Comparison of ENCODE assay signal across 18 mouse cellular contexts in genomic region chr10:91319442-91320112, GRCm38 (mm10).
A peak's percentile ranks its signal among the peaks of the same experiment; 100 is the strongest.
DNase-seq lines count a peak whose midpoint lies in the region; ATAC-seq lines count a peak whose summit lies in the region.
"Had no signal": no experiment of that assay in that cellular context is flagged by ENCODE, and none has a peak within 500 bp of the region (broad histone marks: within the 10 kb centered on the region; RNA-seq: fewer than 3 reads in every experiment).

No protein-coding gene starts in this region.

- no peak overlapping the region for H3K4me3 ChIP-seq in heart, embryonic 12.5 days
- no peak overlapping the region for H3K4me3 ChIP-seq in kidney, embryonic 14.5 days (ENCODE audit: low read length)
- no peak overlapping the region for H3K4me3 ChIP-seq in midbrain, embryonic 10.5 days
- no peak overlapping the region for H3K4me3 ChIP-seq in midbrain, embryonic 14.5 days (replicated peaks; ENCODE audit: low read depth, low read length)
- no peak overlapping the region for H3K4me3 ChIP-seq in embryonic facial prominence, embryonic 15.5 days (replicated peaks)
- H3K4me3 ChIP-seq: forebrain, embryonic 10.5 days; limb, embryonic 12.5 days; midbrain, embryonic 12.5 days; stomach, embryonic 15.5 days had no signal

- no peak overlapping the region for H3K27ac ChIP-seq in heart, embryonic 12.5 days (ENCODE audit: poor library complexity, severe bottlenecking)
- H3K27ac ChIP-seq in kidney, embryonic 14.5 days (ENCODE audit: low read depth, low read length), result no peak overlapping the region
- H3K27ac ChIP-seq in midbrain, embryonic 10.5 days (replicated peaks), result peak overlapping the region; percentile 49; the same call in 1 of the 2 replicates
- H3K27ac ChIP-seq in midbrain, embryonic 14.5 days (replicated peaks; ENCODE audit: low read depth, low read length), result no peak overlapping the region
- no peak overlapping the region for H3K27ac ChIP-seq in embryonic facial prominence, embryonic 15.5 days (replicated peaks)
- H3K27ac ChIP-seq: forebrain, embryonic 10.5 days; limb, embryonic 12.5 days; midbrain, embryonic 12.5 days; stomach, embryonic 15.5 days had no signal

- H3K4me1 ChIP-seq in heart, embryonic 12.5 days (replicated peaks), result 0 out of 2 replicates have a peak, but pooled peaks cover 5% of the 10 kb centered on the region
- H3K4me1 ChIP-seq in kidney, embryonic 14.5 days (ENCODE audit: control insufficient read depth, insufficient read depth, low read length), result no peaks in the 10 kb centered on the region
- peaks cover 6% of the 10 kb centered on the region for H3K4me1 ChIP-seq in midbrain, embryonic 10.5 days
- no peaks in the 10 kb centered on the region for H3K4me1 ChIP-seq in midbrain, embryonic 14.5 days (ENCODE audit: control insufficient read depth, insufficient read depth, low read length)
- no peaks in the 10 kb centered on the region for H3K4me1 ChIP-seq in embryonic facial prominence, embryonic 15.5 days
- H3K4me1 ChIP-seq: forebrain, embryonic 10.5 days; limb, embryonic 12.5 days; midbrain, embryonic 12.5 days; stomach, embryonic 15.5 days had no signal

- no peak overlapping the region for H3K4me2 ChIP-seq in heart, embryonic 12.5 days
- H3K4me2 ChIP-seq in kidney, embryonic 14.5 days (replicated peaks; ENCODE audit: low read depth, low read length), result no peak overlapping the region
- no peak overlapping the region for H3K4me2 ChIP-seq in midbrain, embryonic 14.5 days (ENCODE audit: low read length)
- H3K4me2 ChIP-seq in embryonic facial prominence, embryonic 15.5 days (replicated peaks), result no peak overlapping the region
- H3K4me2 ChIP-seq: limb, embryonic 12.5 days; midbrain, embryonic 12.5 days; stomach, embryonic 15.5 days had no signal

- H3K9me3 ChIP-seq in heart, embryonic 12.5 days (replicated peaks), result no peaks in the 10 kb centered on the region
- no peaks in the 10 kb centered on the region for H3K9me3 ChIP-seq in kidney, embryonic 14.5 days (ENCODE audit: control insufficient read depth, low read length)
- H3K9me3 ChIP-seq in midbrain, embryonic 10.5 days (replicated peaks), result no peaks in the 10 kb centered on the region
- no peaks in the 10 kb centered on the region for H3K9me3 ChIP-seq in midbrain, embryonic 14.5 days (ENCODE audit: control insufficient read depth, low read length)
- H3K9me3 ChIP-seq in embryonic facial prominence, embryonic 15.5 days (replicated peaks), result no peaks in the 10 kb centered on the region
- H3K9me3 ChIP-seq: forebrain, embryonic 10.5 days; limb, embryonic 12.5 days; midbrain, embryonic 12.5 days; stomach, embryonic 15.5 days had no signal

- no peak overlapping the region for H3K9ac ChIP-seq in heart, embryonic 12.5 days
- H3K9ac ChIP-seq in kidney, embryonic 14.5 days (ENCODE audit: low read depth, low read length), result no peak overlapping the region
- H3K9ac ChIP-seq in midbrain, embryonic 14.5 days (replicated peaks; ENCODE audit: low read length), result no peak overlapping the region
- no peak overlapping the region for H3K9ac ChIP-seq in embryonic facial prominence, embryonic 15.5 days
- H3K9ac ChIP-seq: limb, embryonic 12.5 days; midbrain, embryonic 12.5 days; stomach, embryonic 15.5 days had no signal

- 78% methylated on average over 10 of the region's 10 CpGs for WGBS in heart, embryonic 12.5 days
- WGBS in kidney, embryonic 14.5 days, result 68% methylated on average over 10 of the region's 10 CpGs
- 88% methylated on average over 10 of the region's 10 CpGs for WGBS in midbrain, embryonic 10.5 days
- 91% methylated on average over 10 of the region's 10 CpGs for WGBS in midbrain, embryonic 14.5 days
- WGBS in embryonic facial prominence, embryonic 15.5 days, result 74% methylated on average over 10 of the region's 10 CpGs

- no peaks in the 10 kb centered on the region for H3K27me3 ChIP-seq in heart, embryonic 12.5 days (replicated peaks)
- no peaks in the 10 kb centered on the region for H3K27me3 ChIP-seq in kidney, embryonic 14.5 days (ENCODE audit: control insufficient read depth, insufficient read depth, low read length)
- 0 out of 2 replicates have a peak, but pooled peaks cover 4% of the 10 kb centered on the region for H3K27me3 ChIP-seq in midbrain, embryonic 10.5 days (ENCODE audit: low read depth, poor library complexity, severe bottlenecking)
- no peaks in the 10 kb centered on the region for H3K27me3 ChIP-seq in midbrain, embryonic 14.5 days (ENCODE audit: control insufficient read depth, insufficient read depth, low read length)
- no peaks in the 10 kb centered on the region for H3K27me3 ChIP-seq in embryonic facial prominence, embryonic 15.5 days
- H3K27me3 ChIP-seq: limb, embryonic 12.5 days; midbrain, embryonic 12.5 days; stomach, embryonic 15.5 days had no signal

- 0 out of 2 replicates have a peak, but pooled peaks have one; percentile 6 for ATAC-seq in heart, embryonic 12.5 days (ENCODE audit: insufficient number of reproducible peaks, low FRiP score)
- peak; percentile 80 for ATAC-seq in kidney, embryonic 14.5 days (ENCODE audit: low FRiP score, low TSS enrichment)
- ATAC-seq in midbrain, embryonic 14.5 days (ENCODE audit: low FRiP score, low TSS enrichment), result no peak
- 0 out of 2 replicates have a peak, but pooled peaks have one; percentile 15 for ATAC-seq in embryonic facial prominence, embryonic 15.5 days (ENCODE audit: insufficient number of reproducible peaks, low FRiP score, low TSS enrichment, low read depth)

- no peaks in the 10 kb centered on the region for H3K36me3 ChIP-seq in heart, embryonic 12.5 days
- no peaks in the 10 kb centered on the region for H3K36me3 ChIP-seq in kidney, embryonic 14.5 days (ENCODE audit: control insufficient read depth, insufficient read depth, low read length)
- no peaks in the 10 kb centered on the region for H3K36me3 ChIP-seq in midbrain, embryonic 10.5 days
- H3K36me3 ChIP-seq in midbrain, embryonic 14.5 days (ENCODE audit: control insufficient read depth, insufficient read depth, low read length), result no peaks in the 10 kb centered on the region
- no peaks in the 10 kb centered on the region for H3K36me3 ChIP-seq in embryonic facial prominence, embryonic 15.5 days
- H3K36me3 ChIP-seq: forebrain, embryonic 10.5 days; limb, embryonic 12.5 days; midbrain, embryonic 12.5 days; stomach, embryonic 15.5 days had no signal

- no peak for DNase-seq in heart, postnatal 4 days
- no peak for DNase-seq in kidney, adult 18-20 months
- DNase-seq in midbrain, embryonic 10.5 days (ENCODE audit: low spot score), result no peak
- no peak for DNase-seq in midbrain, embryonic 14.5 days
- no peak for DNase-seq in layer of hippocampus, adult 18-20 months (ENCODE audit: low spot score in 2 of 2)
- DNase-seq: adrenal gland, adult 8-10 months; cerebellum, postnatal 14 days; gastrocnemius, postnatal 10 days; kidney, postnatal 25 days; lung, postnatal 36 days; thymus, postnatal 25 days had no signal
